Mouse (Mus musculus) neural tube, embryonic 14.5 days (tissue): ENCODE measurements around the gene Trp63. TPM values are rescaled to one million over a fixed set of nuclear protein-coding genes. Genes with fewer than 3 reads are reported as not detected.

ENCODE experiments used
- ATAC-seq: fragments of 200-750 bp; cut with Nextera tagmentation; 2 replicates; pipeline ENCODE4 v1.8.0; 2017; ENCODE audit warnings: low read depth, mild to moderate bottlenecking, moderate TSS enrichment, moderate library complexity
- H3K27ac ChIP-seq: fragments of 300-500 bp; sonication (generic); 2 replicates; pipeline ENCODE4 v1.5.1; 2014; ENCODE audit warnings: low read depth, mild to moderate bottlenecking, control low read depth, low read length, moderate library complexity, mixed read lengths
- H3K27me3 ChIP-seq: fragments of 300-500 bp; sonication (generic); 2 replicates; pipeline ENCODE4 v1.6.1; 2014; ENCODE audit warnings: low read length; ENCODE audit not compliant: control insufficient read depth, insufficient read depth
- H3K36me3 ChIP-seq: fragments of 300-500 bp; sonication (generic); 2 replicates; pipeline ENCODE4 v1.6.1; 2014; ENCODE audit warnings: low read length, mixed read lengths; ENCODE audit not compliant: control insufficient read depth, insufficient read depth
- H3K4me1 ChIP-seq: fragments of 300-500 bp; sonication (generic); 2 replicates; pipeline ENCODE4 v1.6.1; 2014; ENCODE audit warnings: low read length; ENCODE audit not compliant: control insufficient read depth, insufficient read depth
- H3K4me2 ChIP-seq: fragments of 300-500 bp; sonication (generic); 2 replicates; pipeline ENCODE4 v1.6.1; 2014; ENCODE audit warnings: mild to moderate bottlenecking, low read depth, low read length, control low read depth
- H3K4me3 ChIP-seq: fragments of 300-500 bp; sonication (generic); 2 replicates; pipeline ENCODE4 v1.5.1; 2014; ENCODE audit warnings: low read depth, low read length, control low read depth, mixed read lengths
- H3K9ac ChIP-seq: fragments of 300-500 bp; sonication (generic); replicated peaks from 2 replicates; pipeline ENCODE4 v1.6.1; 2014; ENCODE audit warnings: low read depth, mild to moderate bottlenecking, control low read depth, low read length, mixed read lengths
- H3K9me3 ChIP-seq: fragments of 300-500 bp; sonication (generic); 2 replicates; pipeline ENCODE4 v1.6.1; 2016; ENCODE audit warnings: low read length; ENCODE audit not compliant: control insufficient read depth
- WGBS: fragments of 180-500 bp; shearing (Covaris S2); extraction: QIAGEN DNeasy Blood & Tissue Kit; methylation state at CpG from one replicate; pipeline ENCODE4 v1.1.7; 2014; 5-methylcytosine and 5-hydroxymethylcytosine counted together
- polyA plus RNA-seq: library from polyadenylated mRNA; unstranded; fragments of >200 nt; fragmentation: Nextera tagmentation; extraction: Ambion mirVana; gene quantifications from 2 replicates; pipeline ENCODE4 v1.2.1, GENCODE M21; 2014

Gene Trp63
- polyA plus RNA-seq, 1 experiment from 2014 or later, result 0.15 TPM

- Histone ChIP-seq H3K4me3 (no peak overlapping the region), H3K9ac (no peak overlapping the region), H3K4me2 (no peak overlapping the region), H3K27me3 (no peaks in the 10 kb centered on the region), H3K36me3 (no peaks in the 10 kb centered on the region), H3K9me3 (no peaks in the 10 kb centered on the region), H3K4me1 (no peaks in the 10 kb centered on the region), H3K27ac (no peak overlapping the region)
- no peak for ATAC-seq
- WGBS, result 81% methylated on average over 7 of the region's 7 CpGs
Observed at GRCm38 (mm10) chr16:25877416-25877965, 193.9 kb downstream of the Trp63 start.

DNA sequence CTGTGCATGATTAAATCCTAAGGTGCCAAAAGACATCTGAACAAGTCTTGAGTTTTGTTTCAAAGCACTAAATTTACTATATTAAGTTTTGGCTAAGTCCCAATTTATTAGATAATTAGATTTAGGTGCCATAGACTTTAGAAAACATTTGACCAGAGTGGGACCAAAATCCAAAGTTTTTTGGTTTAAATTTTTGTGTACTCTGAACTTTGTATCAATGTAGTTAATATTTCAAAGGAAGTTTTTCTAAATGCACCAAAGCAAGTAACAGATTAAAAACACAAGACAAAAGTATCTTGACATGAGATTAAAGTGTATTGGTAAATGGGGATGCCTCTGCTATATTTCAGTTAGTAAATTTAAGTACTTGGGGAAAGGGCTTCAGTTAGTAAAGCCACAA is 194.6 kb downstream of the Trp63 start:
- H3K4me3 ChIP-seq, result no peak overlapping the region
- H3K9me3 ChIP-seq, result no peaks in the 10 kb centered on the region
- no peaks in the 10 kb centered on the region for H3K36me3 ChIP-seq
- ATAC-seq, result no peak
- no peak overlapping the region for H3K4me2 ChIP-seq
- no peak overlapping the region for H3K27ac ChIP-seq
- no peaks in the 10 kb centered on the region for H3K27me3 ChIP-seq
- H3K4me1 ChIP-seq, result no peaks in the 10 kb centered on the region
- no peak overlapping the region for H3K9ac ChIP-seq

GRCm38 (mm10) chr16:25899071-25899470 is 215.5 kb downstream of the Trp63 start:
- WGBS, result 88% methylated on average over 4 of the region's 4 CpGs
- no peaks in the 10 kb centered on the region for H3K36me3 ChIP-seq
- H3K9me3 ChIP-seq, result no peaks in the 10 kb centered on the region
- no peaks in the 10 kb centered on the region for H3K27me3 ChIP-seq
- H3K27ac ChIP-seq, result no peak overlapping the region
- no peak for ATAC-seq
- H3K4me3 ChIP-seq, result no peak overlapping the region
- no peaks in the 10 kb centered on the region for H3K4me1 ChIP-seq
- H3K9ac ChIP-seq, result no peak overlapping the region
- no peak overlapping the region for H3K4me2 ChIP-seq

- no peak overlapping the region for H3K4me3 ChIP-seq
- WGBS, result 84% methylated on average over 2 of the region's 2 CpGs
- H3K27ac ChIP-seq, result no peak overlapping the region
- H3K9ac ChIP-seq, result no peak overlapping the region
- no peak for ATAC-seq
- no peak overlapping the region for H3K4me2 ChIP-seq
- no peaks in the 10 kb centered on the region for H3K9me3 ChIP-seq
- H3K4me1 ChIP-seq, result no peaks in the 10 kb centered on the region
- no peaks in the 10 kb centered on the region for H3K36me3 ChIP-seq
- no peaks in the 10 kb centered on the region for H3K27me3 ChIP-seq
Observed at GRCm38 (mm10) chr16:25899657-25900056, 216.1 kb downstream of the Trp63 start.

- no peak overlapping the region for H3K27ac ChIP-seq
- no peak overlapping the region for H3K4me2 ChIP-seq
- no peaks in the 10 kb centered on the region for H3K36me3 ChIP-seq
- no peak overlapping the region for H3K4me3 ChIP-seq
- no peaks in the 10 kb centered on the region for H3K27me3 ChIP-seq
- no peak for ATAC-seq
- WGBS, result 27% methylated on average over 3 of the region's 3 CpGs
- H3K9ac ChIP-seq, result no peak overlapping the region
- no peaks in the 10 kb centered on the region for H3K9me3 ChIP-seq
- H3K4me1 ChIP-seq, result no peaks in the 10 kb centered on the region
Observed at GRCm38 (mm10) chr16:25900389-25900908, 216.9 kb downstream of the Trp63 start.

- Histone ChIP-seq H3K36me3 (no peaks in the 10 kb centered on the region), H3K9ac (no peak overlapping the region)
- 73% methylated on average over 1 of the region's 1 CpGs for WGBS
Observed at GRCm38 (mm10) chr16:25912185-25912584, 228.6 kb downstream of the Trp63 start.

DNA sequence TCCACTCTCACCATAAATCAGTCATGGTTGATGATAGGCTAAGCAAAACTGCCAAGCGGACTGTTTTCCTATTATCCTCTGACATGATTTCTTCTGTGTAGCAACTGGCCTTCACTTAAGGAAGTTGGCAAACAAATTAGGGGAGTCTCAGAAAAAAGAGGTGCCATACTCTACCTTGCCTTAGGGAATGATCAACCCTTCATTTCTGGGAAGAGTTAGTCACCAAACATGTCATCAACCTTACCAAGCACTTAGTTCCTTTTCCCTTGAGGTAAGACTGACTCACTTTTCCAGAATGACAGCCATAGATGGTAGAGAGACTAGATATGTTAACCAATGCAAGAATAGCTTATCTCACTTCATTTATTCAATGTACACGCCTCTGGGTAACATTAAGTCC is 250.6 kb downstream of the Trp63 start:
- Histone ChIP-seq H3K36me3 (no peaks in the 10 kb centered on the region), H3K9ac (no peak overlapping the region), H3K4me2 (no peak overlapping the region), H3K4me1 (no peaks in the 10 kb centered on the region), H3K9me3 (no peaks in the 10 kb centered on the region), H3K27ac (no peak overlapping the region), H3K27me3 (no peaks in the 10 kb centered on the region), H3K4me3 (no peak overlapping the region)
- no peak for ATAC-seq
- 75% methylated on average over 2 of the region's 2 CpGs for WGBS

More at GRCm38 (mm10) chr16:25912185-25912584, 228.6 kb downstream of the Trp63 start:
- Histone ChIP-seq H3K4me2 (no peak overlapping the region), H3K4me3 (no peak overlapping the region), H3K4me1 (no peaks in the 10 kb centered on the region), H3K9me3 (no peaks in the 10 kb centered on the region), H3K27ac (no peak overlapping the region), H3K27me3 (no peaks in the 10 kb centered on the region)
- ATAC-seq, result no peak
